Mouse (Mus musculus): ENCODE results near the gene Timd2.
A peak's percentile ranks its signal among the peaks of the same experiment; 100 is the strongest.
"Not testable (repeated sequence)": the region's sequence is repeated elsewhere in the genome, so short reads cannot be mapped to it uniquely, and the experiment has no call there.

The Timd2 gene

DNA sequence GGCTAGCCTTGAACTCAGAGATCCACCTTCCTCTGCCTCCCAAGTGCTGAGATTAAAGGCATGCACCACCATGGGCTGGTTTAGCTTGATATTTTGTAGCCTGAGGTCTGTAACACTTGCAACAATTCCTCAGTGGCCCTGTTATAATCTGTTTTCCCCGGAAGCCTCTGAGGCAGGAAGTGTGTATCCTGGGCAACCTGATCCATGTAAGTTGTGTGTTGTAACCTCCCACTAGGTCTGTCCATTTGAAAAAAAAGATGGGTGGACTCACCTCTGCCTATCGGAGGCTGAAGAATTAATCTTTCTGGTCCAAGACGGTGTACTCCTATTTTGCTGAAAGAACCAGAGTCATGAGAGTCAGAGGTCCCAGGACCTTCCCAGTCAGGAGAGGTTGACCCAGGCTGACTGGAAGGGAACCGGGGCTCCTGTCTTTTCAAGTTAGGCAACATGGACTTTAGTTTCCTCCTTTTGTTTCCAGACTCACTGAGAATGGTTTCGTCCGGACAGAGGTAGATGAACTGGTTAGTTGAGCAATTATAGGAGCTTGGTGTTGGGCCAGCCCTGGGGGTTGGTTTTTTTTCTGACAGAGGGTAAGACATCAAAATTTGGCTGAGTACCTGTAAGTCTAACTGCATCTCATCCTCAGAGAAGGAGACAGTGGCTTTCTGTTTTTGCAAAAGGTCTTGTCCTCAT, at the start of gene Timd2:
Timd2 (minus strand) TSS at position 398 of the 693 bp plus-strand sequence.
- DNase-seq: no peak

DNA sequence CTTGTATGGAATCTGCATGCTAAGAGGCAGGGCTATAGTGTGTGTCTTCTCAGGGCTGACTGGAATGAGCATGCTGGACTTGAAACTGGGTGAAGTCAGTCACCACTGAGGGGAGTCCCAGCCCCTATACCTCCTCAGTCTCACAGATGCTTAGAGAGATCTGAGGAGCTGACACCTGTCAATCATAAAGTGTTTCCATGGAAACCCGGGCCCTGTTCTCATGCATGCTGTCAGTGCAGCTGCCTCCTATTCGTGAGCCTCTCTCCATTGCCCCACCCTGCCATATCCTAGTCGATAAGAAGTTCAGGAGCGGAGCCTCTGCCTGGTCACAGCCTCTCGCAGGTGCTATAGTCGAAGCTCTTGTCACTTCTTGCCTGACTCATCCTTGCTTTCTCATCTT, 48.9 kb upstream of the Timd2 start:
- not testable (repeated sequence) for DNase-seq

DNA sequence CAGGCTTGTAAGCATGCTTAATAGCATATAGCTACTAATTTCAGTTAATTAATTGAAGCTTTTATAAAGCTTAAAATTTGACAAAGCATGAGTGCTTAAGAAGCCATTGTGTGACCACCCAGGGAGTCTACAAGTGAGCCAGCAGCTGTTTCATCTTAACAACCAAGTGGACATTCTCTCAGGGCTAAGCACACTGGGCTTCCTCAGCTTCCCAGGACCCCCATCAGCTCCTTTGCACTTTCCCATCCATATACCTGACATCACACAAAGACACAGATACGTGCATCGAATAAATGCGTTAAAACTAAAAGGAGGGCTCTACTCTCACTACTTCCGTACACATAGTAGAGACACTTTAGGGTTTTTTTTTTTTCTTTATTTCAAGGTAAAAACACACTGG, 47.8 kb upstream of the Timd2 start:
- no peak for DNase-seq

DNA sequence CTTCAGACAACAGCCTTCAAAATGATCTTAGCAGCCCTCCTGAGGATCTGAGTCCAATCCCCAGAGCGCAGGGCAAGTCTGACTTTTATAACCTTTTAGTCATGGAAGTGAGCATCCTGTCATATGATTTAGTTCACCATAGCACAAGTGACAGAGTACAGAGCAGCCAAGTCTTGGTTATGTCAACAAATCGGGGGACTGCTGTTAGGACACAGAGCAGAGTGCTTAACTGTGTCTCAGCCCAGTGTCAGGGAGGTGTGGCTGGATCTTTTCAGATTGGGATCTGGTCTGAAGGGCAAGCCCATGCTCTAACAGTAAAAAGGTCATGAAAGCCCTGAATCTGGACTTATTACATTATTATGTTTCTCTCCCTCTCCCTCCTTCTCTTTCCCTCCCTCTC, 46.8 kb upstream of the Timd2 start:
- DNase-seq: no peak

DNA sequence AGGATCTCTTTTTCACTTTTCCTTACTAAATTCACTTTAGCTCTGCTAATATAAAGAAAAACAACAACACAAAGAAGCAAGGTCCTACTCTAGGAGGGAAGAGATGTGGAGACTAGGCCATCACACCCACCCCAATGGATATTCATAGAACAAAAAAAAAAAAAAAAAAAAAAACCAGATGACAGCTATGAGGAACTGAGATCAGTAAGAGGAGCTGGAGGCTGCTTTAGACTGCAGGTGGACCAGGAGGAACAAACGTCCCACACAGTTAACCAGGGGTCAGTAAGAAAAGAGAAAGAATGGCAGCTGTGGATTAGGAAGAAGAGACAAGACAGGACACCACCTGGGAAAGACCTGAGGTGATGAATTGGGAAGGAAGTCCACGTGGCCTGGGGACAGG, 41.1 kb upstream of the Timd2 start:
- DNase-seq: no peak

DNA sequence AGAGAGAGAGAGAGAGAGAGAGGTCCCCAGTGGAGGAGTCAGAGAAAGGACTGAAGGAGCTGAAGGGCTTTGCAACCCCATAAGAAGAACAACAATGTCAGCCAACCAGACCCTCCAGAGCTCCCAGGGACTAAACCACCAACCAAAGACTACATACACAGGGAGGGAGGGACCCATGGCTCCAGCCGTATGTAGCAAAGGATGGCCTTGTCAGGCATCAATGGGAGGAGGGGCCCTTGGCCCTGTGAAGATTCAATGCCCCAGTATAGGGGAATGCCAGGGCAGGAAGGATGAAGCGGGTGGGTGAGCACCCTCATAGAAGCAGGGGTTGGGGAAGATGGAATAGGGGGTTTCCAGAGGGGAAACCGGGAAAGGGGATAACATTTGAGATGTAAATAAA, 34.9 kb upstream of the Timd2 start:
- DNase-seq: no peak

DNA sequence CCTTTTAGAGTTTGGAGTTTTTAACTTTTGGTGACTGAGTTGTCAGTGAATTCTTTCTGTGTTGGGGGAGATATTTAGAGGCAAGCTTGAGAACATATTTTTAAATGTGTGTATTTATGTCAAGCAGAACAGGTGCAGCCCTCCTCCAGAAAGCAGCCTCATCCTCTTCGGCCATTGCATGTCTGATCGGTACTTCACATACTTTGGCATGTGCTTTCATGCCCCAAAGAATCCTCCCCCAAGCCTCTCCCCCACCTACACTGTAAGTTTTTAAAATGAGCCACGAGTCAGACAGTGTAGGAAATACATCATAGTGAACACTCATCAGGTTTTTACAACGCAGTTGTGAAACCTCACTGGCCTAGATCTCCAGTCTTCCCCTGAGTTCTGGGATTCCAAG, 34.0 kb upstream of the Timd2 start:
- no peak for DNase-seq

DNA sequence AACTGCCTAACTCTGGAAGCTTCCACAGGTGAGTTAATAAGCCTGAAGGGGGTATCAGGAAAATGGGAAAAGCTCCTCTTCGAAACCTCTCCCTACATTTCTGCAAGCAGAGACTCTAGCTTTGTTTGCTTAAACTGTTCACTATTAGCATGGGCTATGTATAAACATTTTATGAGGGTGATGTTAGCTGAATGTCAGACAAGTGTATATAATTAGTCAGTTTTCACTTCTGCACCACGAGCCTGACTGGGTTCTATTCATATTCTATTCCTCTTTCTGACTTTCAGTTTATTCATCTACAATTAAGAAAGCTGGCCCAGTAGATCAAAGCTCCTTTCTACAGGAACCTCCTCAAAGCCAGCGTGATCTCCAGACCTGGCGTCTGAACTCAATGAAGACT, 32.6 kb upstream of the Timd2 start:
- DNase-seq: no peak

DNA sequence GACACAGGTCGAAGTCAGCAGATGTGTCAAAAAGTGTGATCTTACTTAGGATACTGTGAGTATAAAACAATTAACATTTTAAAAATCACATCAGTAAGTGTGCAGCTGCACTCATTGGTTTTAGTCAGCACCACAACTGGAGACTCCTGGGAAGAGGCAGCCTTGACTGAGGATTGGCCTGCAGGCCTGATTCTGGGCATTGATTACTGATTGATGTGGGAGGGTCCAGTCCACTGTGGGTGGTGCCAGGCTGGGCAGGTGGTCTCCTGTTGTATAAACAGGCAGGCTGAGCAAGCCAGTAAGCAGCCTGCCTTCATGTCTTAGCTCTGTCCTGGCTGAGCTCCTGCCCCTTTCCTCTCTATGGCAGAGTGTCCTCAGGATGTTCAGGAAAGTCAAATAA, 28.2 kb upstream of the Timd2 start, which contains the start of gene Havcr1:
Havcr1 (plus strand) TSS at position 5 of the 400 bp plus-strand sequence.
- not testable (repeated sequence) for DNase-seq

DNA sequence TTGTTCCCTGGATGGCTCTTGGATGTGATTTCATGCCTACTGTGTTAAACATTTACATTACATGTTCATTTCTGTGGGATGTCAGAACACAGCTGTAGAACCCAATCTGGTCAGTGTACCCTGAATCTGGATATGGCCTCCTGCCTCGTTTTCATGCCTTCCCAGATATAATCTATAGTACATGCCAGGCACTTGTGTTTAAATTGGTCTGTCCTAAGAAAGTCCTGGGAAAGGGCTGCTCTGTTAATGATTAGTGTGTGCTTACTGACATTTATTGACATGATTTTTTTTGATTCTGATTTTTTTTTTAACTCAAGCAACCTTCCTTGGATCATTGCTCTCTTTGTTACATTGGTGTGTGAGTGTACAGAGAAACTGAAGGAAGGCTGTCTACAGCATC, 27.8 kb upstream of the Timd2 start:
- no peak for DNase-seq

DNA sequence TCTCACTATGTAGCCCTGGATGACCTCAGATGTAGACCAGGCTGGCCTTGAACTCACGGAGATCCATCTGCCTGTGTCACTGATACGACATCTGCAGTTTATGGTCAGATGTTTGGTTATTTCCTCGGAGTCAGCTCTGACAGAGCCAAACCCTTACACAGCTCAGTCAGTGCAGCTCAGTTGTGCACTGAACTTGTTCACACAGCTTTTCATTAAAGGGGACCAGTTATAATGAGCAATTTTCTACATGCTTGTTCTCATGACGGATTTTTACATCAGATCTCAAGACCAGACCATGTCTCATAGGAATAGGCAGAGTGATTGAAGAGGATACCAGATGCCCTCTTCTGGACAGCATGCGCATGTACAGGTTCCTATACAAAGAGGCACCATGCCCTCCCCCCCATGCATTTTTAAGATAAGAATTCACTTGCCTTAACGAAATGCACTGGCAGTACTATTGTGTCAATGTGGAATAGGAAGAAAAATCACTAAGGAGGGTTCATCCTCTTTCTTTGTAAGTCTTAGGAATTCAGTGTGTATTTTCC, 26.5 kb upstream of the Timd2 start:
- peak; percentile 19 for DNase-seq

DNA sequence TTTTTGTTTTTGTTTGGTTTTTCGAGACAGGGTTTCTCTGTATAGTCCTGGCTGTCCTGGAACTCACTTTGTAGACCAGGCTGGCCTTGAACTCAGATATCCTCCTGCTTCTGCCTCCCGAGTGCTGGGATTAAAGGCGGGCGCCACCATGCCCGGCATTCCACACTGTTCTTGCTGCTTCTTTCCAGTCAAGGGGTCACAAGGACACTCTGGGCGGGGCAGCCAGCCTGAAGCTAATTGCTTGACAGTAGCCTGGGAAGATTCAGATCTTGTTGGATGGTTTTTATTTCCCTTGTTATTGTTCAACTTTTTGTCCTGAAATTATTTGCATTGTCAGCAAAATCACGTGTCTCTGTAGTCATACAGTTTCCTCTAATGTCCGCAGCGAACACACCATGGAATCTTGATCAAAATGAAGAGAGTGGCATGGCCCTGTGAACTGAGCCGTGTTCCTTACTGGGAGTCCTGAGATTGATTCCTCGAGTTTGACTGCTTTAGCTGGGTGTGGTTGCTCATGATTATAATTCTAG, 24.7 kb upstream of the Timd2 start:
- DNase-seq: no peak

DNA sequence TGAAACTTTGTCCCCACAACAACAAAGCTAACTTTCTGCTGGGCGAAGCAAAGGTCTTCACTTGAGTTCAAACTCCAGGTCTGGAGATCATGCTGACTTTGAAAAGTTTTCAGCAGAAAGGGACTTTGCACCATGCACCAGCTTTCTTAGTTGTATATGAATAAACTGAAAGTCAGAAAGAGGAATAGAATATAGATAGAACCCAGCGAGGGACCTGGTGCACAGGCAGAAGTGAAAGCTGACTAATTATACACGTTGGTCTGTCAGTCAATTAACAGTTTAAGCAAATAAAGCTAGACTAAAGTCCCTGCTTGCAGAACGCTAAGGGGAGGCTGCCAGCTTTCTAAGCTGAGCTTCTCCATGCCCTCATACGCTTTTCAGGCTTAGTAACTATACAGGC, 8.0 kb downstream of the Timd2 start:
- DNase-seq: no peak

DNA sequence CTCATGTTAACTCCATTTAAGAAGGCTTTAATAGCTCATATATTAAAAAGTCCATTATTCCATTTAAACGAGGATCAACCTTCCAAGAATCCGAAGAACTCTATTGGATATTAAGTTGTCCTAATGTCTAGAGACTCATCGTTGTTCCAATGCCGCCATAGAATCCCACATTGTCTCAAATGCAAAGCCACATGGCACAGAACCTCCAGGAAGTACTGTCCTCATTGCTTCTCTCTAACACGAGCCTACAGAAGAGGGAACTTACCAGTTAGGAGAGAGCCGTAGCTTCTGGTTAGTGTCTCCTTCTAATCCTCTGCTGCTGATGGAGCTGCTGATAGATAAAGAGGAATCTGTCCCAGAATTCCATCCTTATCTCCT, 8.6 kb downstream of the Timd2 start:
- no peak for DNase-seq

DNA sequence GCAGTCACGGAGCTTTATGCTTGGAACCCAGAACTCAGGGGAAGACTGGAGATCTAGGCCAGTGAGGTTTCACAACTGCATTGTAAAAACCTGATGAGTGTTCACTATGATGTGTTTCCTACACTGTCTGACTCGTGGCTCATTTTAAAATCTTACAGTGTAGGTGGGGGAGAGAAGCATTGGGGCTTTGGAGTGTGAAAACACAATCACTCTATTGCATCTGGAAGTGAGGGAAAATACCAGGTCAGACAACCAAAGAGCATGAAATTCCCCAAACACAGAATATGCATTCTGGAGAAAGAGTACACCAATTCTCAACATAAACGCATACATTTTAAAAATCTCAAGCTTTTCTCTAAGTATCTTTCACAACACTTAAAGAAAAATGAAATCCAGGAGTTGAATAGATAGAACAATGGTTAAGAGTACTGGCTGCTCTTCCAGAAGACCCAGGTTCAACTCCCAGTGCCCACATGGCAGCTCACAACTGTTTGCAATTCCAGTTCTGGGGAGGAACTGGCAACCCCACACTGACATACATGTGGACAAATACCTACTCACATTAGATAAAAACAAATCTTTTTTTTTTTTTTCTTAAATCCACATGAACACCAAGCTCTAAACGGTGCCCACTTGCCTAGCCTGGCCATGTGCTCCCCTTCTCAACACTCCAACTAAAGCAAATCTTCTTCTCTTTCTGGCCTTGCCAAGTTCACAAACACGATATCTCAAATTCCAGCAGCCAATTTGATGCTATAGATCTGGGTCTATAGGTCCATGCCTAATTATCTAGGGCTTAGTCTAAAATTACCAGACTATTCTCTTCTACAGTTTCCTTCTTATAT, 9.2 kb downstream of the Timd2 start:
- DNase-seq: no peak

DNA sequence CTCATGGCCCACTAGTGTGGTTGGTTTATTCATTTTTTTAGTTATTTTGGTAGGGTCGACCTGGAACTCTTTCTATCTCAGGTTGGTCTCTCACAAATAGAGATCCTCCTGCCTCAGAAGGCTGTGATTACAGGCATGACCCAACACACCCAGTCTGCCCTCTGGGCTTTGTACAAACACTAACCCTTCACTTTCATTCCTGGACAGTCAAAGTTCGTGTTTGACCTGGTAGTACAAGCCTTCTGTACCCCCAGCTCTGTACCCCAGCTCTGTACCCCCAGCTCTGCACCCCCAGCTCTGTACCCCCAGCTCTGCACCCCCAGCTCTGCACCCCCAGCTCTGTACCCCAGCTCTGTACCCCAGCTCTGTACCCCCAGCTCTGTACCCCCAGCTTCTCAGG, 11.0 kb downstream of the Timd2 start:
- DNase-seq: not testable (repeated sequence)

DNA sequence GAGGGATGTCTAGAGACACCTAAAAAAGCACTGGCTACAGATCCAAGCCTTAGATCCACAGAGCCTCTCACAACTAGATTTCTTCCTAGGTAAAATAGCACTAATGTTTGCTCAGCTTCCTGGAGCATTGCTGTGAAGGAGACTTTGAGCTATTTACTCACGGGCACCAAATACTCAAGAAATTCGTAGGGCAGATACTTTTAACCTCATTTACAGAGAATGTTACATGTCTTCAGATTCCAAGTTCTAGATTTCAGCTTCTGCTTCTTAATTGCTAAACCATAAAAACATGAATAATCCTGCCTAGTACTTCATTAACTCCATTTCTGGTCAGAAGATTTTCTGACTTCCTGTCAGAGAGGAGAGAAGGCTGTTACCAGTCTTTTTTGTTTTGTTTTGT, 16.7 kb downstream of the Timd2 start:
- DNase-seq: no peak

DNA sequence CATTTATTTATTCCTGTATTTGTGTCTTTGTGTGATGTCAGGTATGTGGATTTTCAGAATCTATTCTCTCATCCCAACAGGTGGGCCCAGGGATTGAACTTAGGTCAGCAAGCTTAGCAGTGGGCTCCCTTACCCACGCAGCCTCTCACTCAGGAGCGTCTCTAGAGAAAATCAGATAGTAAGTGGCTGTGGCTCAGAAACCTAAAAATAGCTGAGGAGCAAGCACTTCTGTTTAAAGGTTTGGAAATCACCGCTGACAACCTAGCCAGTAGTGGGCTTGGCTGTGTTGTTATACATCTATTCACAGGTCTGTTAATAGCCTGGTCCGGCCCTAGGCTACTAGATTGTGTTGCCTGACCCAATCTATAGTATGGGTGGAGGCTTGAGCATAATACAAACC, 23.1 kb downstream of the Timd2 start:
- DNase-seq: no peak

DNA sequence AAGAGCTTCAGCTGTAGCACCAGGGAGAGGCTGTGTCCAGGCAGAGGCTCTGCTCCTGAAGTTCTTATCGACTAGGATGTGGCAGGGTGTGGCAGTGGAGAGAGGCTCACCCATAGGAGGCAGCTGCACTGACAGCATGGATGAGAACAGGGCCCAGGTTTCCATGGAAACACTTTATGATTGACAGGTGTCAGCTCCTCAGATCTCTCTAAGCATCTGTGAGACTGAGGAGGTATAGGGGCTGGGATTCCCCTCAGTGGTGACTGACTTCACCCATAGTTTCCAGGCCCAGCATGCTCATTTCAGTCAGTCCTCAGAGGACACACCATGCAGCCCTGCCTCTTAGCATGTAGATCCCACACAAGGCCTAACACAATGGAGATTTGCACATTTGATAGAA, 24.0 kb downstream of the Timd2 start:
- no peak for DNase-seq

DNA sequence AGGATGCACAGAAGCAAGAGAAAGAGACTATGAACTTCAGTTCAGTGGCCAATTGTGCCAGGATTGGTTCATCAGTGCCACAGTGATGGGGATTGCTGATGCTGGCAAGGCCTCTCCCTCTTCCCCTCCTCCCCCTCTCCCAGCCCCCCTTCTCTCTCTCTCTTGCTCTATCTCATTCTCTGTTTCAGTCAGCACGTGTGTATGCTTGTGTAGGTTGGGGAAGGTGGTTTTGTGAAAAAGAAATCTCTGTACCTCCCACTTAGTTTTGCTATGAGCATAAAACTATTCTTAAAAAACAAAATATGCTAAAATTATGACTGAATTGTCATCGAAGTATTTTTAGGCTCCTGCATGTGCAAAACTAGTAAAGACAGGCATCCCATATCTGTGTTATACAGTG, 38.9 kb downstream of the Timd2 start:
- DNase-seq: no peak

DNA sequence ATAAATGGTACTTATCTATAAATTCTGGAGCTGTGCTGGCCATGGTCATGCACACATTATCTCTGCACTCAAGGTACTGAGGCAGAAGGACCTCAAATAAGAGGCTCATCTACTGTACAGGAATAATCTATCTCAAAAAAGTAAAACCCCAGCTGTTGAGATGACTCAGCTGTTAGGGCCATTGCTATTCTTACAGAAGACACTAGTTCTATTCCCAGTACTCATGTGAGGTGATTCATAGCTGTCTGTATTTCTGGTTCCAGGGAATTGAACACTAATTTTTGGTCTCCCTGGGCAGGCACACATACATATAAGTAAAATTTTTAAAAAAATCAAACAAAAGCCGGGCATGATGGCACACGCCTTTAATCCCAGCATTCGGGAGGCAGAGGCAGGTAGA, 39.8 kb downstream of the Timd2 start:
- DNase-seq: no peak

DNA sequence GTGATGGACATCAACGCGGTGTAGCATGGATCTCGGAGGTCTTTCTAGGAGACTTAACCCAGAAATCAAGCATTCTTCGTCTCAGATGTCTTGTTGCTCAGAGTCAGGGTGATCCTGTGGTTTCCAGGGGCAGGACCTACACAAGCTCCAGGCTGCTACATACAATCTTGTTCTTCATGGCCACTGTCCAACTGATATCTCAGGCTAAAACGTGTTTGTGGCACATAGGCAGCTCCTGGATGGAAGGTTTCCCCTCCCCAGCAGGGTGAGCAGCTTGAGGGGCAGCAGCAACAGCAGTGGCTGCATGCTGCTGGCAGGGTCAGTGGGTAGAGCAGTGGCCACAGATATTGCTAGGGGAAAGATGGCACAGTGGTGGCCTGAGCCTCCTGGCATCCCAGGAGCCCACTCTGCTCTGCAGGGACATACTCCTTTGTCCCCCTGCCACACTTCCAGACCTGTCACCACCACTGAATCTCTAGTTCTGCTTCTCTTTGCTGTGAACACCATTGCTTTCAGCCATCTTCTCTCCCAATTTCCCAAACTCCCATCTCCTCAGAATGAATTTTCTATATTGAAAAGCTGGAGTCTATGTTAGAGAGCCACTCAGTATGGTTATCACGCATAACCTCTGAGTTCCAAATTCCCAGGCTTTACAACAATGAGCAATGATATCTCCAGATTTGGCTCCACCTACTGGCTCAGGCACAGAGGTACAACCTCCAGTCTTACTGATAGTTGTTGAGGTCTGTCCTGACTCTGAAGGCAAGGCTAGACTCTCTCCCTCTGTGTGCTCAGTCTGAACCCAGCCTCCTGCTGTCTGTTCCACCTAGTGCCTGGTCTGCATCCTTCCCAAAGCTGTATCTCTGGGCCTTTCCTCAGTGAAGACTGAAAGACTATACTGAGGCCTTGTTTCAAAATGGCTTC, 41.0 kb downstream of the Timd2 start:
- DNase-seq: peak; percentile 43

DNA sequence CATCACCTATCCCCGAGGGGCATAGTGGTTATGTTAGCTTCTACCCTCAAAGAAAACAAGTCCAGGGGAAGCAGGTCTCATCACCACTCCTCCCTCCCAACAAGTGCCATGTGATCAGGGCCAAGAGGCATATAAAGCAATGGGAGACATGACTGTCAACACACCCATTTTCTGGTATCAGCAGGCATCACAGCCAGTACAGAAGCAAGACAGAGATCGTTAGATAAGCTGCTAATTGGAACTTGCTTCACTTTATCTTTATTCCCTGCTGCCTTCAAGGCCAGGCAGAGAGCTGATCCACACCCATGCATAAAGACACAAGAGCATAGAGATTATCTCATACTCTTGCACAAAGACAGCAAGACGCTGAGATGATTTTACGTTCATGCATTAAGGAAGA, 43.6 kb downstream of the Timd2 start:
- no peak for DNase-seq

Measured in thymus, postnatal 4 days (tissue).